Mouse (Mus musculus) spleen, adult 18-20 months (tissue): ENCODE data around the gene Lrp8.

ENCODE experiments used
- DNase-seq, 2 experiments: peaks; one replicate each; pipeline ENCODE4 v3.0.0; 2022; ENCODE audit warnings: mixed read lengths in 2 of 2

The Lrp8 gene

GRCm38 (mm10) chr4:107848546-107848945 is 46.5 kb downstream of the Lrp8 start:
- no peak for DNase-seq

DNA sequence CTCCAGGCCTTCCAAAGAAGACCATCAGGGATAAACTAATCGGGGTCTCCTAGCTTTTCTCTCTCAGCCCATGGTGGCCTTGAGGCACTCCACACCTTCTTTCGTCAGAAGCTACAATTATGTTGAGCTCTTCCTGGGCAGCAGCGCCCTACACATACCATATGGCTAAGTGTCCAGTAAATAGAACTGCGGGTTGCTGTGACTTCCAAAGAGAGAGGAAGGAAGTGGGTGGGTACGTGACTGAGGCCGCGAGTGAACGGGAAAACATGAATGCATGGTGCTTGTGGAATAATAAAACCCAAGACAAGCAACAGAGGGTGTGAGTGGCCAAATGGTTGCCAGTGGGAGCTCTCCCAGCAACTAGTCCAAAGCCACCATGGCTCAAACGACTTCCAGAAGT is 47.6 kb downstream of the Lrp8 start:
- no peak for DNase-seq

DNA sequence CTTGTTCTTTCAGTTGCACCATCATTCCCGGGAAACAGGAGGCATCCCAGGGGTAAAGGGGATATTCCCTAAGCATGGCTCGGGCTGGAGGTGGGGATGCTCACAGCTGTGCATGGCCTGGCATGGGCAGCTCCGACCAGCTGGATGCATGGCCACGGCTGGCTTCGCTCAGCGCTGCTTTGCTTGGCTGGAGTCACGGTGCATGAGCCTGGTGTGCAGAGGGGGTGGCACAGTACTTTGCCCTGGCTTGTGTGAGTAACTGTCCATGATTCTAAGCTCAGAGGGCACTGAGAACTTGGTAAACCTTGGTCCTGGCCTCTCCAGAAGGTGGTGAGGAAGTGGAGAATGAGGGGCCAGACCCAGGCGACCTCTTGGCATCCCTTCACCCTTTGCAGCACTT is 48.0 kb downstream of the Lrp8 start:
- DNase-seq = no peak

DNA sequence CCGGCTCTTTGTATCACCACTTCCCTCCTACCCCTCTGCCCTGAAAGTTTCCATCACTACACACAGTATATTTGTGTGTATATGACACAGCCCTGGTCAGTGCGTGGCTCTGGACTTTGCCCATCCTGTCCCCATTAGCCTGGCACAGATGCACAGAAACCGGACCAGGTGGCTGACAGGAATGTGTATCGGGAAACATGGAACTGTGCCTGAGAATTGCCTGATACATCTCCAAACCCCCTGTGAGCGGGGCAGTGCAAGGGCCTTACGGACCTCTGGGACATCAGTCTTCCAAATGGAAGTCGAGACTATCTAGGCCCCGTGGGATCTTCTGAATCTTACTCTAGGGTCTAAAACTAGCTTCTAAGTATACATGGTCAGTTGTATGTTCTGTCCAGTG is 51.3 kb downstream of the Lrp8 start:
- DNase-seq = no peak

- DNase-seq = no peak
Measured at GRCm38 (mm10) chr4:107853836-107854235, 51.8 kb downstream of the Lrp8 start.

DNA sequence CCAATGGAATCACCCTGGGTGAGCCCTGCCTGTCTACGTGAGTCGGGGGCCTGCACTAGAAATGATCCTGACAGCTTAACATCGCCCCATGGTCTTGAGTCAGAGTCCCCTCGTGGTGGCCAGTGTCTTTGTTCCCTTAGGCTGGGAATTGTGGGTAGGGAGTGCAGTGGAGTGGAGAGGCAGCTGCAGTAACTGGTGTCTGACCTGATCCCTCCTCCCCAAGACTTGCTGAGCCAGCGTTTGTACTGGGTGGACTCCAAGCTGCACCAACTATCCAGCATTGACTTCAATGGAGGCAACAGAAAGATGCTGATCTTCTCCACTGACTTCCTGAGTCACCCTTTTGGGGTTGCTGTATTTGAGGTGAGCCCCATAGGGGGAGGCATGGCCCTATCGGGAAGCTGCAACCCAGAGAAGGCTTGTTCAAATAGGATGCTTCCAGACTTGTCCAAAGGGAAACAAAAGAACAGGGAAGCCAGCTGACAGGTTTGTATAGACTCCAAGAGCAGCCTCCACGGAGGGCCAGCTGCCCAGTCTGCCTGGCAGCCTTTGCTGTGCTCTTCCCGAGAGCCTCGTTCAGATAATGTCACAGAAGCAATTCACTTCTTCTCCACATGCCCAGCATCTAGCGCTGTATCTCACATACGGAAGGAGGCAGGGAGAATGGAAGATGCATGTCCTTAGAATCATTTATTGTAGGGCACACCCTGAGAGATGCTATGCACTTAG is 55.1 kb downstream of the Lrp8 start:
- DNase-seq = no peak

- no peak for DNase-seq
Measured at GRCm38 (mm10) chr4:107858995-107859394, 56.9 kb downstream of the Lrp8 start.

DNA sequence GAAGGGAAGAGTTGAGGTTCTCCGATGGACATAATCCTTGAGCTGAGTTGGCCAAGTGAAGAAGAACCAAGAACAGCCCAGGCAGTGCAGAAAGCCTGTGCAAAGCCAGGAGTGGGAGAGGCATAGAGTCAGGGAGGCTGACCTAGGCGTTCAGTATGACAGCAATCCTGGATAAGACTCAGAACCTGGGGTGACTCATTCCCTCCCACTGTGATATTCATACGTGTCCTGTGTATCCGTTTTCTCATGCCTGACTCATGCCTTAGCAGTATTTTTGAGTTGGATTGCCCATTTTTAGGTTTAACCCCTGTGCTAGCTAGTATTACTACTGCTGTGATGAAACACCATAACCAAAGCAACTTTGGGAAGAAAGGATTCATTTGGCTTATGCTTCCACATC is 62.8 kb downstream of the Lrp8 start:
- DNase-seq = no peak

DNA sequence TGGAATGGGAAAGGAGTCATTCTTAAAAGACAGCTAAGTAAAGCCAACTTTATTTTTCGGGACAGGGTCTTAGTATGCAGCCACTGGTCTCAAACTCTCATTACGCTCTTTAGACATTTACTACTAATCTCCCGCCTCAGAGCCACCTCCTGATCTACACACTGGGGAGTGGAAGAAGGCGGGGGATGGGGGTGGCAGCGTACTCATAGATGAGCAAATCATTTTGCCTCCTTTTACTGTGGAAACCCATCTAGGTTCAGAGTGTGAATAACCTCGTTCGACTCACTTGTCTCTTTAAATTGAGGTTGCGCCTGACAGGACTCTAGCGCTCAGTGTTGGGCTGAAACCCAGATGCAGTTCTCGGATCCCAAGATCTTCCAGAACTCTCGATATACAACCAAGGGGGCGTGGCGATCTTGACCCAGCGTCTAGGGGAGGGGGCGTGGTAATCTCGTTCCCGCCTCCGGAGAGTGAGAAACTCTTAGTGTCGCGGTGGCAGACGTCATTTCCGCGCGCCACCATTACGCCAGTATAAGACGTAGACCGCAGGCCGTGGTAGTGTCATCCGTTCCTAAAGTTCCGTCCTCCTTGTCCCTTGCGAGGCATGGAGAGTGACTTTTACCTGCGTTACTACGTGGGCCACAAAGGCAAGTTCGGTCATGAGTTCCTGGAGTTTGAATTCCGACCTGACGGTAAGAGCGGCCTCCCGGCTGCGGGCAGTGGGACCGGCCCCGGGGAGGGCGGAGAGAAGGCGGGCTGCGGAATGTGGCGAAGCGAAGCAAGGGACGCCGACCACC is 77.4 kb downstream of the Lrp8 start, which contains the start of gene Magoh:
Gene Magoh, plus strand, starts transcription at position 502 of the 797 bp plus-strand sequence.
- peak; percentile 88 to 96 for DNase-seq

GRCm38 (mm10) chr4:107881631-107882030 is 79.6 kb downstream of the Lrp8 start:
- no peak for DNase-seq

DNA sequence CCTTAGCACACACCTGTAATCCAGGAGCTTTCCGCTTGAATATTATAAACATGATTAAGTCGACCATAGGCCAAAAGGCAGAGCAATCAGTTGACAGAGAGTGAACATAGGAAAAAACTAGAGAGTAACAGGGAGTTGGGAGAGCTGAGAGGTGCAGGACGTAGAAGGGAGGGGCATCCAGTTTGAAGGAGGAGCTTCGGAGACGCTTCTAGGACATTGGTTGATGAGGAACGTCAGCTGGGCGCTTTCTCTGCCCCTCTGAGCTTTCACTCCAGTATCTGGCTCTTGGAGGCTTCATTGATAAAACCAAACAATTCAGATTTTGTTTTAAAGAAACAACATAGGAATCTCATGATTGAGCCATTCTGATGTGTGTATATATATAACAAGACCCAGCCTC is 84.3 kb downstream of the Lrp8 start:
- no peak for DNase-seq

GRCm38 (mm10) chr4:107889385-107889730 is 87.3 kb downstream of the Lrp8 start:
- DNase-seq = no peak

DNA sequence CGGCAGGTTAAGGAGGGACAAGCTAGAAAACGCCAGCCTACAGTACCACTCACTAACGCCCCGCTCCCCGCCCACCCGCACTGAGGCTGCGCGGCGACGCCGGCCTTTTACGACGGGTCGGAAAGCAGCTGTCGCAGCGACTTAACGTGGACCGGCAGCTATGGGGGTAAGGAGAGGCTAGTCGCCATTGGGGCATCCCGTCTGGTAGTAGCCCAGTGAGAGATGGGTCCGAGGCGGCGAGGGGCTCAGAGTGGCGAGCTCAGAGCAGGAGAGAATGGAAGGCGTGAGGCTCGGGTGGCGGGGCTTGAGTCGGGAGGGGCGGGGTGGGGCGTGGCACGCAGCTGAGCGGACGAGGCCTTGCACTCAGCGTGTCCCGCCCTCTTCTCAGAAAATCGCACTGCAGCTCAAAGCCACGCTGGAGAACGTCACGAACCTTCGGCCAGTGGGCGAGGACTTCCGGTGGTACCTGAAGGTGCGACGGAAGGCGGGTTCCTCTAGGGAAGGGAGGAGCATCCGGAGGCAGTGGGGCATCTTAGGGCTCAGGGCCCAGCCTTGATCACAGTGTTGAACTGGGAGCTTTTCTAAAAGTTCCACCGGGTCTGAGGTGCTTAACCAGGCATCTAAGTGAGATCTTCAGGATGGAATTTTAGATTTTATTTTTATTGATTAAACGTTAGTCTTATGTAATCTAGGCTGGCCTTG is 87.8 kb downstream of the Lrp8 start, which contains the start of gene 0610037L13Rik:
Gene 0610037L13Rik, plus strand, starts transcription at position 83 of the 702 bp plus-strand sequence.
- peak; percentile 91 for DNase-seq

GRCm38 (mm10) chr4:107892663-107893062 is 90.6 kb downstream of the Lrp8 start:
- DNase-seq = no peak

GRCm38 (mm10) chr4:107899211-107899927 is 97.3 kb downstream of the Lrp8 start:
- no peak for DNase-seq

GRCm38 (mm10) chr4:107900206-107900605 is 98.1 kb downstream of the Lrp8 start:
- DNase-seq = no peak

DNA sequence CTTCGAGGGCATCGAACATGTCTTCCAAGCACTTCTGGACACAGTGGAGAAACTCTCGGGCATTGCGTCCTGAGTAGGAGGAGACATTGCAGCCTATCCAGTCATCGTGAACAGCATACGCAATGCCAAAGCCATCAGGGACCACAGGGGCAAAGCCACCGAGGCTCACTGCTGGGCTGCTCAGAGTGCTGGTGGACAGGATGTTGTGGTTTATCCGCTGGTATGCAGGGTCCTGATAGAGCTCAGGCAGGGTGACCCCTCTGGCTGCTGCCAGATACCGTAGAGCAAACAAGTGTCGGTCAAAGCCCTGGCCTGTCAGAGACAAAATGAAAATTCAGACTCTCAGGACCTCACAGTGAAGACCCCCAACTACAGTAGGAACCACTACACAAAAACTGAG is 102.2 kb downstream of the Lrp8 start:
- DNase-seq = no peak

GRCm38 (mm10) chr4:107906561-107906960 is 104.5 kb downstream of the Lrp8 start:
- DNase-seq = no peak

DNA sequence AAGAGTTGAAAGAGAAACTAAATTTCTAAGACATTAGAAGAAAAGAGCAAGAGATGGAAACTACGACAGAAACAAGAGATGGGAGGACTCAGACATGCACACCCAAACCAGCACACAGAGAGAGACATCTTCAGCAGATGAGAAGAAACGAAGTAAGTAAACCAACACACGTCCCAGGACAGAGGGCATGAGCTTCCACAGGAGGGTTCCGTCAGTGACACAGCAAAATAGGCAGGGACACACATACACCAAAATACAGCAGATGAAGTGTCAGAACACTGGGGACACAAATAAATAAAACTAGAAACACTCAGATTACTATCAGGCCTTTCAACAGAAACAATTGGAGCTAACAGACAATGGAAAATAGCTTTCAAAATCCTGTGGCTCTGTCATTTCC is 108.0 kb downstream of the Lrp8 start:
- no peak for DNase-seq

DNA sequence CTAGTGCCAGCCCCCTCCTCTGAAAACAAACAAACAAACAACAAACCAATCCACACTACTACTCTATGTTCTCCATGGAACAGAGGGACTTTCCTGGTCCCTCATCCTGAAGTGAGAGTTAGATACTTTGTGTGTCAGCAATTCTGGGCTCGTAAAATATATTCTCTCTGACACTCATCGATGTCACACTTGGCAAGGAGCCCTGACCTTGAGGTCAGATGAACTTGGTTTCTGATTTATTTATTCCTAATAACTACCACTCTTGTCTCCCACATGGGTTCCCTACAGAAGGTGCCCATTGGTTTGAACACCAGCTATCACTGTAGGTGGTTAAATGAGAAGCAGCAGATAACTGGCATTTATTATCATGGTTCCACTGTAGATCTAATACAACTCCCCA is 118.3 kb downstream of the Lrp8 start:
- DNase-seq = no peak

DNA sequence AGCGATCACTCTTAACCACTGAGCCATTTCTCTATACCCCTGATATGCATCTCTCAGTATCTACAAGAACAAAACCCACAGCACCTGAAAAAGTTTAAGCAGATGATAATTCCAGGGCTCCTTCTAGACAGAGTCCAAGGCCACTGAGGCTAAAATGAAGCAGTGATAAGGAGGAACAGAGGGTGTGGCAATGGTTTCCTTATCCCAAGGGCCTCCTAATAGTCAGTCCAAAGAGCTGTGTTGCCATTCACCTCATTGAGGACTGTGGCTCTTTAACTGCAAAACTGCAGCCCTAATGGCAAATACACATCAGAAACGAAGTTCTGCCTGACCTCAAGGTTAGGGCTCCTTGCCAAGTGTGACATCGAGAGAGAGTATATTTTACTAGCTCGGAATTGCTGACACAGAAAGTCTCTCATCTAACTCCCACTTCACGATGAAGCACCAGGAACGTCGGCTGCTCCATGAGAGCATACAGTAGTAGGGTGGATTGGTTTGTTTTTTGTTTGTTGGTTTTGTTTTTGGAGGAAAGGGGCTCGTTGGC is 119.2 kb downstream of the Lrp8 start:
- no peak for DNase-seq

GRCm38 (mm10) chr4:107921952-107922351 is 119.9 kb downstream of the Lrp8 start:
- DNase-seq = no peak
